Mouse (Mus musculus) 3134 (cell line): ENCODE data around the gene Fam83f.
"Not testable (repeated sequence)": the region's sequence is repeated elsewhere in the genome, so short reads cannot be mapped to it uniquely, and the experiment has no call there.

Source experiments
- DNase-seq: peaks from one replicate; pipeline ENCODE4 v3.0.0-alpha.2; 2011; ENCODE audit warnings: low spot score; ENCODE audit not compliant: insufficient read length; ENCODE audit errors: extremely low read depth

The Fam83f gene

DNA sequence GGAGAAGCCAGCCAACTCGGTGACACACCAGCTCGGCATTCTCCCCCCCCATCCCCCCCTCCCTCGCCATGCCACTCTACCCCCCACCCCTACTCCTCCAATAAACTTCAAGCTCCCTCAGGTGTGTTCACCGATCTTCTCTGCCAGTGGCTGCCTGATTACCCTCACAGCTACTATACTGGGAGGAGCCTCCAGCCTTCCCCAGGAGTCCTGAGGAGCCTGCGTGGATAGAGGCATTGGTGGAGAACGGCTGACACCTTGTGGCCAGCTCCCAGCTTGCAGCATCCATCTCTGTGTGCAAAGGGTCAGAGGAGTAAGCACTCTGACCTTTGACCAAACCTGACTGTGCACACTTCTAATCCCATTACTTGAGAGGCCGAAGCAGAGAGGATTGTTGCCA, 32.6 kb downstream of the Fam83f start:
- DNase-seq = peak; percentile 62

DNA sequence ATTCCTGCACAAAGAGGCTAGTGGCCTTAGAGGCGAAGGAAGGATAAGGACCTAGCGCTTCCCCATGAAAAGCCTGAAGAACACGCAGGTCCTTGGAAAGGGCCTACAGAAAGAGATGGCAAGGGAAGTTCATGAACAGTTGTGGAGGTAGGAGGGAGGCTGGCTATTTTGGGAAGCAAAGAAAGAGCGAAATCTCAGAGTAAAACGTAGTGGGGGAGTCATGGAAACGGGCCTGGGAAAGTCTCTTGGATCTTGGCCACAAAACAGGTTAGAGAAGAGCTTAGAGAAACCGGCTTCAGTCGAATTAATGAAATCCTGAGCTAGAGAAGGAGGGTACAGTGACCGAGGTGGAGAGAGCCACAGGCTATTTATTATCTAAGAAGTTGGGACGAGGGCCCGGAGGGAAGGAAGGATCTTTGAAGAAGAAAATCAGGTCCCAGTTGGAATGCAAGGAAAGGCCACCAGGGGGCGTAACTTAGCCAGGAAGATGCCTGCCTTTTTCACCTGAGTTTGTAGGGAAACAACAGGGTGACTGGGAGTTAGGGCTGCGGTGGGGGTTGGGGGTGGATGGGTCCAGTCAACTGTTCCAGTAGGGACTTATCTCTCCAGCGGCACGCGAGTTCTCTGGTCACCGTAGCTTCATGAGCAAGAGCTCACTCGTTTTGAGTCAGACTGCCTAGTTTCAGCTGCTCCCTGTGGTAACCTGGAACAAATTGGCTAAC, 34.3 kb downstream of the Fam83f start:
- DNase-seq = peak; percentile 75

DNA sequence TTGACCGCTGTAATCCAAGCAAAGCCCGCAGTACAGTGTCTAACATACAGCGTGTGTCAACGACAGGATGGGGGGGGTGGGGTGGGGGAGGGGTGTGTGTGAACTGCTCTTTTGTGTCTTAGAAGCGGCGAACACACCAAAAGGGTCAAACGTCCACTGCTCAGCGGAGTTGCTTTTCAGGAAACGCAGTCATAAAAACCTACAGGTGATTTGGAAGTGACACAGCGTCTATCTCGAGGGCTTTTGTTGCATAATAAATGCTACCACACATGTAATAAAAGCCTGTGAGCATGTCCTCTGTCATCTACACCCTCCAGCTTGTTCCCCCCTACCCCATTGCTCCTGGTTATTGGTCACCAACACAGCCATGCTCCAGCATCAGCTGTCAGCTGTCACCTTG, 34.9 kb downstream of the Fam83f start:
- DNase-seq = no peak

DNA sequence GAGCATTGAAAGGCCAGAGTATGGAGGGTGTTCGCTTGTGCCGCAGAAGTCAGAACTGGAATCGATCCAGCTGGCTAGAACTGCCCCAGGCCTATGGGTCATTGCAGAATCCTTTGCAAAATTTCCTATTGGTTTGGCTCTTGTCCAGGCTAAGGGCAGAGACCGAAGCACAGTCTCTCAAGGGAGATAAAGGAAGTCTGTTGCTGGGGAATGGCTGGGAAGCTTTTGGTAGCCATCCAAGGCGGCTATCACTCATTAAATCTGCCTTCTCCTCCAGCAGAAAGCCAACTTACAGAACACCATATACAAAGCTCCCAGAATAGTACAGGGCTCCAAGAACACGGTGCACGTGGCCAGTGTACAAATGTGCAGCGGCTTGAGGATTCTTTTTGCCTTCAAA, 35.4 kb downstream of the Fam83f start:
- peak; percentile 73 for DNase-seq

DNA sequence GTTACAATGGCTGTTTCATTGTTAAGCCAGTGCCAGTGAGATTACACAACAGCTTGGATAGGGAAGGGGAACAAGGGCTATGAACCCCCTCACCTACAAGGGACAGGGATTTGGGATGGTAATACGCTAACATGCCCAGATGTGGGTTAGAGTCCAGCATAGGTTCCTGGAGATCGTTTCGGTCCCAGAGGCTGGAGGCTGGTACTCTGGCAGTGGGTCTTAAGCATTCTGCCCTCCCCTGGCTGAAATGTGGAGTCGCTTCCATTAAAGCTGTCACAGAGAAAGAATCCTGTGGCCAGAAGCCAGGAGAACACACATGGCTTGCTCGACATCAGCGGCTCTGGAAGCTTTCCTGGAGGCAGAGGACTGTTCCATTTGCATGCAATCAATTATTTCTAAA, 37.9 kb downstream of the Fam83f start:
- peak; percentile 47 for DNase-seq

DNA sequence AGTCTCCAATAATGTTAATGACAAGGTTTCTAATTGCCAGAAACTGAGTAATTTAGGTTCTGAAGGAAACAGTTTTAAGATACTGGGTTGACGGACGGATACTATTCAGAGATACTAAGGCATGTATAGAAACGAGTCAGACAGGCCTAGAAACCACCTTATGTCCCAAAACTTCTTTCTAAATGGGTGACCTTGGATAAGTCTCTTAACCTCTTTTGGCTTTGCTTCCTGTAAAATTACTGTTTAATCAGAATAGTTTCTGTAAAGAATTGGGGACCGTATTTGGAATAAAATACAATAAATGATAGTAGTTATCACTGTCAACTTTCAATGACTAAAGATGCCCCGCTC, 38.6 kb downstream of the Fam83f start:
- DNase-seq = no peak

DNA sequence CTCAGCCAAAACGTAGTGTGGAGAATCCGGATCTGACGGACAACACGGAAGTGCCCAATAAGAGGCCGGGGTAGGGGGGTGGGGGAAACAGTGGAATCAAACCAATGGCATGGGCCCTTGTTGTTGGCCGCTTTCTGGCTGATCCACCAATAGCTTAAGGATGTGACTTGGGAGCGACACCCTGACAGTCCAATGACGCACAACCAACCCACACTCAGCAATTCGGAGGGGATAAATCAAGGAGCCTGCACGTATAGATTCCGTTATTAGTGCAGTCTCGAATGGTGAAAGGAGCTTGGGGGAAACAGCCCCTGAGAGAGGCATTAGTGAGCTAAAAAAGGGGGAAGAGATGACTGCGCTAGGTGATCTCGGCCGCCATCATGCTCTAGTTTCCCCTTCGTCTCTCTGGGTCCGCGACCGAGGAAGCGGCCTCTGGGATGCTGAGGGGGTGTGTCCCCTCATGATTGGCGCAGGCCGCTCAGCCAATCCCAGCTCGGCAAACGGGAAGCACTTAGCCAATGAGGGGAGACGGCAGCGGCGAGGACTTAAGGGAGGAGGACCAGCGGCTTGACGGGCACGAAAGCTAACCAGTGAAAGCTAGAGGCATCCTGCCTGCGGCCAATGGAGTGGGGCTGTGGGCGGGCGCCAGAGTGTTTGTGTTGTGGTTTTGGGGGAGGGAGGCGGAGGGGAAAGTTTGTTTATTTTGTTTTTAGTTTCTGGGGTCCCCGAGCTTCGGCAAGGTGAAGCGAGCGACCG, 39.1 kb downstream of the Fam83f start, which contains the start of gene Tnrc6b:
Gene Tnrc6b (plus strand): TSS at position 706 of the 756 bp plus-strand sequence.
- DNase-seq = peak; percentile 98

DNA sequence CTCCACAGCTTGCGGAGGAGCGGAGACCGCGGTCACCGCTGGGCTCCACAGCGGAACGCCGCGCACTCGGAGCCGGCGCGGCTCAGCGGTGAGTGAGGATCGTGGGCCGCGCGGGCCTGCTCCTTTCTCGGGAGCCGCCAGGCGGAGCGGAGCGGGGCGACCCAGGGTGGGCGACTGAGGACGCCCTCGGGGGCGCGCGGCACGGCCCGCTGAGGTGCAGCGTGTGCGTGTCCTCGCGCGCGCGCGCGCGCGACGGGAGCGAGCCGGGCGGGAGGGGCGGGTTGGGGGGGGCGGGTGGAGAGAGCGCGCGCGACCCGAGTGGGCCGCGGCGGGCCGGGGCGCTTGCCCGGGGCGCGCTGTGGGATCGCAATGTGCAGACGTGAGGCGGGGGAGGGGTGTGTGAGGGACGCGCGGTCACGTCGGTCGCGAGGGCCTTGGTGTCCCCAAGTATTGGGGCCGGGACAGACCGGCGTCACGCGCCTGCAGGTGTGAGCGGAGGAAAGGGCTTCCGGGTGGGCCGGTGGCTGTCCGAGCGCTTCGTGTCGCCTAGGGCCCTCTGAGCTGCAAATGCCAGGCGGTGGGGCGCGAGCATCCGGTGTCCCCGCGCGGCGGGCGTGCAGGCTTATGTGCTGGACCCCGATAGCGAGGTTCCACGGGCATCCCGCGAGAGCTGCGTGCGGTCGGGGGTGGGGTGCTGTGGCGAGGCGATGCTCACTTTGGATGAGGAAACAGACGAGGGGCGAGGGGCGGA, 39.9 kb downstream of the Fam83f start:
- peak; percentile 80 for DNase-seq

DNA sequence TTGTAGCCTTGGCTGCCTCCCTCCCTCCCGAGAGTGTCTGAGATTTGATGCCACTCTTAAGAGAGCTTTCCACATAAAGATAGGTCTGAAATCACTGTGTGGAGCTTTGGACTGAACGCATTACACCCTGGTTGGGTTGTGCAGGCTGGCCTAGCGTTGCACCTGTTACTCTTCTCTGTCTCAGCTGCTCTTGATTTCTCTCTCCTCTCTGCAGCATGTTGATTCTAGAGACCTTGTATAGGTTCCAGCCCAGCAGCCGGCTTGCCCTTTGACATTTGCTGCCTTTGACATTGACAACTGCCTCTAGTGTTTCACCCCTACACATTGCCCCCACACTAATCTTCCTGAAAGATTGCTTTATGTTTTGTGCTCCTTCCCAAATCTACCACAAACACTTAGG, 42.7 kb downstream of the Fam83f start:
- DNase-seq = no peak

DNA sequence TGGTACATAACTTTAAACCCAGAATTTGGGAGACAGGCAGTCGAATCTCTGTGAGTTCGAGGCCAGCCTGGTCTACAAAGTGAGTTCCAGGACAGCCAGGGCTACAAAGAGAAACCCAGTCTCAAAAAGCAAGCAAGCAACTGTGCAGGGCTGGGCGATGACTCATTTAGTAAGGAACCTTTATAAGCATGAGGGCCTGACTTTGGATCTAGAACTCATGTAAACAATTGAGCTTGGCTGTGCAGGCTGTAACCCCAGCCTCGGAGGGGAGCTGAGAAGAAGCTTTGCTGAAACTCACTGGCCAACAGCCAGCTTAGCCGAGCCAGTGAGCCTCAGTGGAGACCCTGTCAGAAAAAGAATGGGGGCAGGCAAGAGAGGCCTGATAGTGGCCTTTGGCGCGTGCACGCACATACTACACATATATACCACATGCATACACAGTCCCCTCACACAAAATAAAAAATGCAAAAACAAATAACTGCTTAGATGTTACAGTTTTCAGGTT, 45.0 kb downstream of the Fam83f start:
- no peak for DNase-seq

DNA sequence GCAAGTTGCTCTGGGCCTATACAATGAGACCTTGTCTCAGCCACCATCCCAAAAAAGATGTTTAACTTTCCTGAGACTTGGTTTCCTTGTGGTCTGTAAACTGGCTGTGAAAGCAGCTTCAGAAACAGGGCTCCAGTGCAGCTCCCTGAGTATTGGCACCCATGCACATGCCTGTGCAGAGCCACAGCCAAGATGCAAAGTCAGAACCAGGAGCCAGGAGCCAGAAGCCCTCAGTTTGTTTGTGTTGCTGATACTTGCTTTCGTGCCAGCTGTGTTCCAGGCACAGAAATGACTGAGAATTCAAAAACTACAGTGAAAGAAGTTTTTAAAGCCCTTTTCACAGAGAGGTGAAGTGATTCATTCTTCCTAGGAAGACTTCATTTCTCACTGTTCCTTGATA, 45.8 kb downstream of the Fam83f start:
- DNase-seq = peak; percentile 34

DNA sequence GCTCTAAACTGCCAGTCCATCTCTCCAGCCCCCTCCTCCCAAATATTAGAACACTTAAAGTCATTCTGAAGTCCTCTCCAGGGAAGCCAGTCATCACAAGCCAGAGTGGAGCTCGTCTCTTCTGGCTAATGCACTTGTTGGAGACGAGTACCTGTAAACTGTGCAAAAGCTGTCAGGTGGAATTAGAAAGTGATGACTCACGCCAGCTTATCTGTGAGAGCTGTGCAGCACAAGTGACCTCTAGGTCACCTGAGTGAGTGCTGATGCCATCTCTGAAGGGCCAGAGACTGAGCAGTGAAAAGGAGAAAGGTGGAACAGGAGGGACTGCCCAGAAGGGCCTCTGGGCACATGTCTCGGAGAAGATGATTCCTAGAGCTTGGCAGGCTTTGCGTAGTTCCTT, 48.6 kb downstream of the Fam83f start:
- no peak for DNase-seq

DNA sequence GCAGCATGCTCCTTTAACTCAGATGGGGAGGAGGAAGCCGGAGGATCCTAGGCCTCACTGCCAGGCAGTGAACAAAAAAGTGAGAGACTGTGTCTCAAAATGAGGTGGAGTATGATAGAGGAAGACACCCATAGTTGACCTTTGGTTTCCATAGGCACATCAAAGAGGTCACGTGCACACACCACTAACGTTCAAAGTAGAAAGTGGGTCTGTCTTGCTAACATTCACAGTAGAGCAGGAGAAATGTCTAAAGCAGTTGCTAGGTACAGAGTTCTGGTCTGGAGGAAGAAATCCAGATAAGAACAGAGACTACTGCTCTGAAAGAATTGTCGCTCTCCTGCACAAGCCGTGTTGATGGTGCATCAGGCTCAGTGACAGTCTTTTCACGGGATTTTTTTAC, 50.2 kb downstream of the Fam83f start:
- DNase-seq = no peak

DNA sequence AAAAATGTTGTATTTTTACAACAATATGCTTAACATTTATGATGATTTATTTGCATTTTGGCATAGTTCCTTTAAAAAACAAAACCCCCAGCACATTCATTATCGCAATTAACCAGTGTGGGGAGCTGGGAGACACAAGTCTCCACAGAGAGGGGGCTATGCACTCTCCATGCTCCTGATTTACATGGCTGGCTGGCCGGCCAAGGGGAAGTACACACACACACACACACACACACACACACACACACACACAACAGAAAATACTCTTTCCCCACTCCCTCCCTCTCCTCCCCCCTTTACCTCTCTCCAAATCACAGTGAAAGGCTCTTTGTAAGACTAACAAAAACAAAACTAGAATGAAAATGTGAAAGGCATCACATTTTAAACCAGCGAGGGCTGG, 50.7 kb downstream of the Fam83f start:
- no peak for DNase-seq

DNA sequence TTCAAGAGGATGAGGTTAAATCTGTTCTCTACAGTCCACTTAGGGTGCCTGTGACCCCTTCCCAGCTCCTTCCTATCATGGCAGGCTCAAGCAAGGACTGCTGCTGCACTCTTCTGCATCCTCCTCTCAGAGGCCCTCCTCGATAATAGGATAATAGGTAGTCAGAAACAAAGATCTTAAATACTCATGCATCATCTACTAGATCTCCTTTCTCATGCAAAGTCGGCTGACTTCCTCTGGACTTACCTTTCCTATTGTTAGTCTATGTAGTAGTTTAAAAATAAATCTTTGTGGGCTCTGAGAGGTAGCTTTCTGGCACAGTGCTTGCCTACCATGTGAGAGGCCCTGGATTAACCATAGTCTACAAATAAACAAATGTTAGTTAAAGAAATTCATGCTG, 57.8 kb downstream of the Fam83f start:
- DNase-seq = no peak

DNA sequence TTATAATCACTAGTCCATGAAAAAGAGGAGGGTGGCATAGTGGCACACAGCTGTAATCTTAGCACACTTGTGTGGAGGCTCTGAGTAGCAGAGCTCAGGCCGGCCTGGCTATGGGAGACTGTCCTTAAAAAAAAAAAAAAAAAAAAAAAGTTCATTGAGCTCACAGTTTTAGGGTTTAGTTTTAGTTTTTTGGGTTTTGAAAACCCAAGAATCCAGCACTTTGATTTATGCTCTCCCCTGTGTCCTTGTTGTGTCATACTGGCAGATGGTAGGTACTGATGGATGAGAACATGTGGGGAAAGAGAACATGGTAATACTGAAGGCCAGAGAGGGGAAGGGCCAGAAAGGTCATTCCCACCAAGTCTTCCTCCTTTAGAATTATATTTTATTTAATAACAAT, 59.4 kb downstream of the Fam83f start:
- no peak for DNase-seq

DNA sequence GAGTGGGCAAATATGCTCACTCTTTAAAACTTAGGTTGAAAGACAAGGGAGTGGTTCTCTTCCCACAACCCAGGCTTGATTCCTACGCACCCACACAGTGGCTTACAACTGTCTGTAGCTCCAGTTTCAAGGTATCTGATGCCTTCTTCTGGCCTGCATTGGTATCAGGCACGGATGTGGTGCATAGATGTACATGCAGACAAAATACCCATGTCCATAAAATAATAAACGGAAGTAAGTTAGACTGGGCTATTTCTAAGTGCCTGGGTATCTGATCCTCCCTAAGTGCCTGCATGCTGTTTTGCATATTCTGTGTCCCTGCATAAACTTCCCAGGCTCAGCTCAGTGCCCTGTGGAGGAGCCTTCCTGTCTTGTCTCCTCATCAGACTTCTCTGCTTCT, 59.9 kb downstream of the Fam83f start:
- DNase-seq = no peak

DNA sequence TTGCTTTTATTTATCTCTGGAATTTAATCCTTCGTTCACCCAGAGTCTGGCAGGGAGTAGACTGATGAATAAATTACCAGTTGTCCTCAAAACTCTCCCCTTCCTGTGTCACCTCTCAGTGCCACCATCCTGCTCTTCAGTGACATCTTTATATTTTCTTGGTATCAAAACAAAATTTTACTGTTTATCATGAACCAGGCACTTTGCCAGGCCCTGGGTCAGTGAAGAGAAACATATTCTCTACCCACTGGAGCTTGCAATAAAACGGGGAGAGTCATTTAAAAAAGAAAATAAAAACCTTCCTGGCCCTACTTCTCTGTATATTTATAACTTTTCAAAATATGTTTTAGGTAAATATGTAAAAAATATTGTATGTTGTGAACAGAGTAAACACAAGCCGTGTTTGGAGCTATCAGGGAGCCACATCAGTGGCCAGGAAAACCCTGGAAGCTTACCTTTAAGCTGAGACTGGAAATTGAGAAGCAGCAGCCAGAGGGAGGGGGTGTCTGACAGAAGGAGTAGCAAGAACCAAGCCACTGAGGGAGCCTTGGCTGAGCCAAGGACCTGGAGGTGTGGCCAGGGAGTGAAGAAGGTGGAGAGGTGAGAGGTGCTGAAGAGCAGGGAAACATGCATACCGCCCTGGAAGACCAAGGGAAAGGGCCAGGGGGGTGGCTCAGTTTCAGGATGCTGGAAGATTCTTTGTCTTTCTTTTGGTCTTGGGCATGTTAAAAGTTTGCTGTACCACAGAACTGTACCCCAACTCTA, 60.8 kb downstream of the Fam83f start:
- DNase-seq = no peak

DNA sequence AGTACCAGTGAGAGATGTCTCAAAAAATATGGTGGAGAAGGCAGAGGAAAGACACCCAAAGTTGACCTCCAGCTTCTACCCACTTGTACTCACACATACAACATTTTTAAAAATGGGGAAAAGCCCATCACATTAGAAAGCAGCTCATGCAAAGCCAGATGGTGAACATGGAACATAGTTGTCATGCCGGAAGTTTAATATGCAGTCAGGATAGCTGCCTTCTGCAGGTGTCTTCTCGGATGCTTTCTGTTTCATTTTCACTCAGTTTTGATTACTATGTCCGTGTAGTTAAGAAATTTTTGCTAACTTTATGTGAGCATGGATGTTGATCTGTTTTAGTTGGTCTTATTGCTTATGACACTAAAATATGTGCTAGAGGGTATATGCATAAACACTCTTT, 63.7 kb downstream of the Fam83f start:
- no peak for DNase-seq

DNA sequence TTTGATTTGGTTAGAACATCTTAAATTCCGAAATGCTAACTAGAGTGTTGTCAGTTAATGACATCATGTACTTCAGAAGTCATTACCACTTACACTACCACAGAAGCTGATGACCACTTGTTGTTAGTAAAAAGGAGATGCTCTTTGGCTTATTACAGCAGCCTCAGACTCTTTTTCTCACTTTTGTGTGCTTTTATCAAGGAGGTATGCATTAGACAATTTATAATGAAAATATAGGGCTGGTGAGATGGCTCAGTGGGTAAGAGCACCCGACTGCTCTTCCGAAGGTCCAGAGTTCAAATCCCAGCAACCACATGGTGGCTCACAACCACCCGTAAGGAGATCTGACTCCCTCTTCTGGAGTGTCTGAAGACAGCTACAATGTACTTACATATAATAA, 64.1 kb downstream of the Fam83f start:
- DNase-seq = not testable (repeated sequence)

DNA sequence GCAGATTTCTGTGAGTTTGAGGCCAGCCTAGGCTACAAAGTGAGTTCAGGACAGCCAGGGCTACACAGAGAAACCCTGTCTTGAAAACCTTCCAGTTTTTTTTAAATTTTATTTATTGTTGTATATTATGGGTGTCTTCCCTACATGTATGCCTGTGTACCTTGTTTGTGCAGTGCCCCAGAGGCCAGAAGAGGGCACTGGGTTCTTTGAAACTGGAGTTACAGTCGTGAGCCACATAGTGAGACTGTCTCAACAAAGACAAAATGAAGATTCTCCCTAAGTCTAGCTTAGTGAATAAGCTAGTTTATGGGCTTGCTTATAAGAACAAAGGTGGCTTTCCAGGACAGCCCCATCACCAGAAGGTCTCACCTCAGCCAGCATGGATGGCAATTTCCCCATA, 64.9 kb downstream of the Fam83f start:
- DNase-seq = no peak
